Mouse (Mus musculus): ENCODE results near the gene Kit. TPM values are rescaled to one million over a fixed set of nuclear protein-coding genes. Genes with fewer than 3 reads are reported as not detected.

The Kit gene
- polyA plus RNA-seq, 1 experiment = 9.8 TPM

- Histone ChIP-seq H3K4me1 (ENCODE audit: control insufficient read depth, insufficient read depth, insufficient read length, low read length) (no peaks in the 10 kb centered on the region), H3K4me3 (ENCODE audit: low read depth, low read length) (no peak overlapping the region), H3K36me3 (ENCODE audit: control insufficient read depth, insufficient read depth, low read length) (no peaks in the 10 kb centered on the region), H3K27me3 (ENCODE audit: control insufficient read depth, insufficient read depth, low read length) (no peaks in the 10 kb centered on the region), H3K27ac (ENCODE audit: insufficient read depth, low read depth, low read length) (no peak overlapping the region)
- no peak for TF ChIP-seq POLR2A (IDR thresholded peaks at IDR 0.05; ENCODE audit: low read depth, low read length)
- no peak for TF ChIP-seq CTCF (IDR thresholded peaks at IDR 0.05; ENCODE audit: extremely low read depth, insufficient read length, insufficient replicate concordance, low read depth, low read length)
- 30% methylated on average over 3 of the region's 3 CpGs for WGBS
Observed at GRCm38 (mm10) chr5:75679896-75680295, 105.2 kb downstream of the Kit start.

GRCm38 (mm10) chr5:75695162-75695809, 120.6 kb downstream of the Kit start:
- WGBS = 79% methylated on average over 12 of the region's 12 CpGs
- Histone ChIP-seq H3K4me3 (ENCODE audit: low read depth, low read length) (no peak overlapping the region), H3K27ac (ENCODE audit: insufficient read depth, low read depth, low read length) (no peak overlapping the region), H3K4me1 (ENCODE audit: control insufficient read depth, insufficient read depth, insufficient read length, low read length) (no peaks in the 10 kb centered on the region), H3K27me3 (ENCODE audit: control insufficient read depth, insufficient read depth, low read length) (no peaks in the 10 kb centered on the region), H3K36me3 (ENCODE audit: control insufficient read depth, insufficient read depth, low read length) (no peaks in the 10 kb centered on the region)
- TF ChIP-seq CTCF (IDR thresholded peaks at IDR 0.05; ENCODE audit: extremely low read depth, insufficient read length, insufficient replicate concordance, low read depth, low read length) = no peak
- TF ChIP-seq POLR2A (IDR thresholded peaks at IDR 0.05; ENCODE audit: low read depth, low read length) = no peak

- 82% methylated on average over 5 of the region's 5 CpGs for WGBS
- no peak for TF ChIP-seq CTCF (IDR thresholded peaks at IDR 0.05; ENCODE audit: extremely low read depth, insufficient read length, insufficient replicate concordance, low read depth, low read length)
- TF ChIP-seq POLR2A (IDR thresholded peaks at IDR 0.05; ENCODE audit: low read depth, low read length) = no peak
- Histone ChIP-seq H3K27me3 (ENCODE audit: control insufficient read depth, insufficient read depth, low read length) (no peaks in the 10 kb centered on the region), H3K27ac (ENCODE audit: insufficient read depth, low read depth, low read length) (no peak overlapping the region), H3K4me3 (ENCODE audit: low read depth, low read length) (no peak overlapping the region), H3K4me1 (ENCODE audit: control insufficient read depth, insufficient read depth, insufficient read length, low read length) (no peaks in the 10 kb centered on the region), H3K36me3 (ENCODE audit: control insufficient read depth, insufficient read depth, low read length) (no peaks in the 10 kb centered on the region)
Observed at GRCm38 (mm10) chr5:75696960-75697359, 122.2 kb downstream of the Kit start.

- H3K27me3 ChIP-seq (ENCODE audit: control insufficient read depth, insufficient read depth, low read length) = no peaks in the 10 kb centered on the region
- TF ChIP-seq POLR2A (IDR thresholded peaks at IDR 0.05; ENCODE audit: low read depth, low read length) (no peak), CTCF (IDR thresholded peaks at IDR 0.05; ENCODE audit: extremely low read depth, insufficient read length, insufficient replicate concordance, low read depth, low read length) (no peak)
- no peaks in the 10 kb centered on the region for H3K36me3 ChIP-seq (ENCODE audit: control insufficient read depth, insufficient read depth, low read length)
- H3K4me3 ChIP-seq (ENCODE audit: low read depth, low read length) = no peak overlapping the region
- H3K4me1 ChIP-seq (ENCODE audit: control insufficient read depth, insufficient read depth, insufficient read length, low read length) = no peaks in the 10 kb centered on the region
- no peak overlapping the region for H3K27ac ChIP-seq (ENCODE audit: insufficient read depth, low read depth, low read length)
- WGBS = 88% methylated on average over 8 of the region's 8 CpGs
Observed at GRCm38 (mm10) chr5:75698556-75698955, 123.8 kb downstream of the Kit start.

GRCm38 (mm10) chr5:75699081-75699480, 124.4 kb downstream of the Kit start:
- no peak overlapping the region for H3K4me3 ChIP-seq (ENCODE audit: low read depth, low read length)
- WGBS = 67% methylated on average over 7 of the region's 7 CpGs
- no peaks in the 10 kb centered on the region for H3K36me3 ChIP-seq (ENCODE audit: control insufficient read depth, insufficient read depth, low read length)
- no peaks in the 10 kb centered on the region for H3K27me3 ChIP-seq (ENCODE audit: control insufficient read depth, insufficient read depth, low read length)
- no peaks in the 10 kb centered on the region for H3K4me1 ChIP-seq (ENCODE audit: control insufficient read depth, insufficient read depth, insufficient read length, low read length)
- TF ChIP-seq CTCF (IDR thresholded peaks at IDR 0.05; ENCODE audit: extremely low read depth, insufficient read length, insufficient replicate concordance, low read depth, low read length) = no peak
- no peak for TF ChIP-seq POLR2A (IDR thresholded peaks at IDR 0.05; ENCODE audit: low read depth, low read length)
- no peak overlapping the region for H3K27ac ChIP-seq (ENCODE audit: insufficient read depth, low read depth, low read length)

- WGBS = 72% methylated on average over 9 of the region's 9 CpGs
- Histone ChIP-seq H3K27ac (ENCODE audit: insufficient read depth, low read depth, low read length) (no peak overlapping the region), H3K27me3 (ENCODE audit: control insufficient read depth, insufficient read depth, low read length) (no peaks in the 10 kb centered on the region), H3K36me3 (ENCODE audit: control insufficient read depth, insufficient read depth, low read length) (no peaks in the 10 kb centered on the region), H3K4me1 (ENCODE audit: control insufficient read depth, insufficient read depth, insufficient read length, low read length) (no peaks in the 10 kb centered on the region), H3K4me3 (ENCODE audit: low read depth, low read length) (no peak overlapping the region)
- TF ChIP-seq CTCF (IDR thresholded peaks at IDR 0.05; ENCODE audit: extremely low read depth, insufficient read length, insufficient replicate concordance, low read depth, low read length) = no peak
- TF ChIP-seq POLR2A (IDR thresholded peaks at IDR 0.05; ENCODE audit: low read depth, low read length) = no peak
Observed at GRCm38 (mm10) chr5:75699516-75699915, 124.8 kb downstream of the Kit start.

GRCm38 (mm10) chr5:75701662-75702061, 126.9 kb downstream of the Kit start:
- Histone ChIP-seq H3K4me3 (ENCODE audit: low read depth, low read length) (no peak overlapping the region), H3K36me3 (ENCODE audit: control insufficient read depth, insufficient read depth, low read length) (no peaks in the 10 kb centered on the region), H3K4me1 (ENCODE audit: control insufficient read depth, insufficient read depth, insufficient read length, low read length) (no peaks in the 10 kb centered on the region), H3K27me3 (ENCODE audit: control insufficient read depth, insufficient read depth, low read length) (no peaks in the 10 kb centered on the region), H3K27ac (ENCODE audit: insufficient read depth, low read depth, low read length) (no peak overlapping the region)
- WGBS = 76% methylated on average over 12 of the region's 12 CpGs
- TF ChIP-seq CTCF (IDR thresholded peaks at IDR 0.05; ENCODE audit: extremely low read depth, insufficient read length, insufficient replicate concordance, low read depth, low read length) = no peak
- TF ChIP-seq POLR2A (IDR thresholded peaks at IDR 0.05; ENCODE audit: low read depth, low read length) = no peak
